Mouse (Mus musculus): Measurements from ENCODE around the gene Exoc3l. TPM values are rescaled to one million over a fixed set of nuclear protein-coding genes. Genes with fewer than 3 reads are reported as not detected.
A peak's percentile ranks its signal among the peaks of the same experiment; 100 is the strongest.

The Exoc3l gene
- total RNA-seq (2021) = 1 to 10 TPM; 6.0 to 7.2 TPM

GRCm38 (mm10) chr8:105295895-105296573, at the start of gene Exoc3l:
TSS of gene Exoc3l (minus strand) at chr8:105296101.
- intact Hi-C loops (cut with DNase I) = no loop called here

GRCm38 (mm10) chr8:105345061-105345975, 49.4 kb upstream of the Exoc3l start:
- intact Hi-C loops (cut with DNase I) = no loop called here

More at GRCm38 (mm10) chr8:105295895-105296573, at the start of gene Exoc3l:
- no peak for DNase-seq

GRCm38 (mm10) chr8:105343791-105344574, 48.1 kb upstream of the Exoc3l start:
- DNase-seq = no peak
- intact Hi-C loops (cut with DNase I) = no loop called here

More at GRCm38 (mm10) chr8:105345061-105345975, 49.4 kb upstream of the Exoc3l start:
- no peak for DNase-seq

GRCm38 (mm10) chr8:105342768-105343167, 46.9 kb upstream of the Exoc3l start:
- no peak for DNase-seq
- intact Hi-C loops (cut with DNase I) = no loop called here

GRCm38 (mm10) chr8:105341399-105341798, 45.5 kb upstream of the Exoc3l start:
- intact Hi-C loops (cut with DNase I) = no loop called here
- DNase-seq = peak; percentile 31

- intact Hi-C loops (cut with DNase I) = no loop called here
- no peak for DNase-seq
These were observed 44.2 kb upstream of the Exoc3l start for GRCm38 (mm10) chr8:105339886-105340635.

GRCm38 (mm10) chr8:105338992-105339391, 43.1 kb upstream of the Exoc3l start:
- intact Hi-C loops (cut with DNase I) = no loop called here
- DNase-seq = no peak

- no peak for DNase-seq
- intact Hi-C loops (cut with DNase I) = no loop called here
These were observed 40.7 kb upstream of the Exoc3l start for GRCm38 (mm10) chr8:105336373-105337130.

GRCm38 (mm10) chr8:105332523-105332922, 36.6 kb upstream of the Exoc3l start:
- intact Hi-C loops (cut with DNase I) = no loop called here
- DNase-seq = no peak

- DNase-seq = no peak
- intact Hi-C loops (cut with DNase I) = no loop called here
These were observed 36.0 kb upstream of the Exoc3l start for GRCm38 (mm10) chr8:105331931-105332330.

GRCm38 (mm10) chr8:105331469-105331868, 35.6 kb upstream of the Exoc3l start:
- intact Hi-C loops (cut with DNase I) = no loop called here
- DNase-seq = no peak

- no peak for DNase-seq
- intact Hi-C loops (cut with DNase I) = no loop called here
These were observed 34.4 kb upstream of the Exoc3l start for GRCm38 (mm10) chr8:105330325-105330724.

- no peak for DNase-seq
- intact Hi-C loops (cut with DNase I) = no loop called here
These were observed 31.1 kb upstream of the Exoc3l start for GRCm38 (mm10) chr8:105326968-105327367.

GRCm38 (mm10) chr8:105326141-105326672, 30.3 kb upstream of the Exoc3l start, which contains the start of the genes Lrrc29 and Tmem208:
TSS of gene Lrrc29 (minus strand) at chr8:105326278.
TSS of gene Tmem208 (plus strand) at chr8:105326354.
- intact Hi-C loops (cut with DNase I) = no loop called here
- peak; percentile 98 for DNase-seq

GRCm38 (mm10) chr8:105325641-105326093, 29.8 kb upstream of the Exoc3l start:
- DNase-seq = peak; percentile 42
- intact Hi-C loops (cut with DNase I) = no loop called here

GRCm38 (mm10) chr8:105323183-105323582, 27.3 kb upstream of the Exoc3l start:
- no peak for DNase-seq
- intact Hi-C loops (cut with DNase I) = no loop called here

- DNase-seq = no peak
- intact Hi-C loops (cut with DNase I) = no loop called here
These were observed 22.8 kb upstream of the Exoc3l start for GRCm38 (mm10) chr8:105318662-105319190.

GRCm38 (mm10) chr8:105317941-105318340, 22.0 kb upstream of the Exoc3l start:
- no peak for DNase-seq
- intact Hi-C loops (cut with DNase I) = no loop called here

Measured in left cerebral cortex, postnatal 4 days (tissue).